Mouse (Mus musculus) MEL (cell line): Measurements from ENCODE around the gene Creb3l1.

Experiments used
- CHD2 ChIP-seq: IDR thresholded peaks from 2 replicates; pipeline ENCODE4 v1.6.1; 2011; ENCODE audit warnings: low read length, improper control_type of control experiment
- CTCF ChIP-seq, 3 experiments: IDR thresholded peaks in 2 of 3; conservative IDR thresholded peaks in 1 of 3; 2 replicates each; pipeline ENCODE4 v1.5.1; 2011 to 2012; ENCODE audit warnings: low read length in 3 of 3, low read depth in 2 of 3, mild to moderate bottlenecking in 2 of 3, improper control_type of control experiment in 1 of 3, inconsistent platforms in 1 of 3, mixed read lengths in 1 of 3, moderate library complexity in 1 of 3; ENCODE audit not compliant: control insufficient read depth in 1 of 3, insufficient read depth in 1 of 3, poor library complexity in 1 of 3, severe bottlenecking in 1 of 3
- MAX ChIP-seq: IDR thresholded peaks from 2 replicates; pipeline ENCODE4 v1.6.1; 2011; ENCODE audit warnings: low read length, improper control_type of control experiment
- MEF2A ChIP-seq: IDR thresholded peaks from 2 replicates; pipeline ENCODE4 v1.6.1; 2014; ENCODE audit warnings: low read depth, mild to moderate bottlenecking, inconsistent platforms, low read length, improper control_type of control experiment; ENCODE audit not compliant: poor library complexity, insufficient replicate concordance, severe bottlenecking; ENCODE audit errors: extremely low read depth
- POLR2A ChIP-seq, 2 experiments: IDR thresholded peaks; 2 replicates each; pipeline ENCODE4 v1.6.1; 2011 to 2012; ENCODE audit warnings: low read length in 2 of 2, mild to moderate bottlenecking in 2 of 2, control low read depth in 1 of 2, improper control_type of control experiment in 1 of 2, low read depth in 1 of 2, moderate library complexity in 1 of 2; ENCODE audit not compliant: control insufficient read depth in 1 of 2, insufficient read depth in 1 of 2, poor library complexity in 1 of 2
- TBP ChIP-seq: IDR thresholded peaks from 2 replicates; pipeline ENCODE4 v1.8.0; 2011; ENCODE audit warnings: low read depth, low read length, improper control_type of control experiment
- USF2 ChIP-seq, 2 experiments: IDR thresholded peaks; 2 replicates each; pipeline ENCODE4 v1.6.1; 2011 to 2012; ENCODE audit warnings: improper control_type of control experiment in 2 of 2, low read length in 2 of 2, borderline replicate concordance in 1 of 2, inconsistent platforms in 1 of 2, low read depth in 1 of 2, mild to moderate bottlenecking in 1 of 2; ENCODE audit not compliant: insufficient read depth in 1 of 2

GRCm38 (mm10) chr2:92027811-92028590 lies 3.7 kb upstream of the Creb3l1 start:
- TF ChIP-seq TBP (no peak), CHD2 (no peak), POLR2A (IDR thresholded peaks at IDR 0.05; ENCODE audit: control insufficient read depth in 1 of 2, insufficient read depth in 1 of 2, low read depth in 1 of 2, low read length in 2 of 2, poor library complexity in 1 of 2) (no peak), MAX (no peak), CTCF (IDR thresholded peaks at IDR 0.05 in 2 of 3, conservative IDR thresholded peaks at IDR 0.05 in 1 of 3; ENCODE audit: control insufficient read depth in 1 of 3, insufficient read depth in 1 of 3, low read depth in 2 of 3, low read length in 3 of 3, poor library complexity in 1 of 3, severe bottlenecking in 1 of 3) (no peak), MEF2A (no peak), USF2 (IDR thresholded peaks at IDR 0.05; ENCODE audit: borderline replicate concordance in 1 of 2, insufficient read depth in 1 of 2, low read depth in 1 of 2, low read length in 2 of 2) (no peak)
